Mouse (Mus musculus) midbrain, embryonic 10.5 days (tissue): ENCODE data around the gene Cse1l. TPM values are rescaled to one million over a fixed set of nuclear protein-coding genes. Genes with fewer than 3 reads are reported as not detected.

Experiments
- DNase-seq: peaks from one replicate; pipeline ENCODE4 v3.0.0-alpha.2; 2017; ENCODE audit warnings: low spot score
- H3K27ac ChIP-seq: fragments of 300-500 bp; sonication (generic); replicated peaks from 2 replicates; pipeline ENCODE4 v1.5.1; 2016; ENCODE audit warnings: mild to moderate bottlenecking
- H3K27me3 ChIP-seq: fragments of 300-500 bp; sonication (generic); 2 replicates; pipeline ENCODE4 v1.6.1; 2016; ENCODE audit warnings: low read depth, mild to moderate bottlenecking; ENCODE audit not compliant: poor library complexity, severe bottlenecking
- H3K36me3 ChIP-seq: fragments of 300-500 bp; sonication (generic); 2 replicates; pipeline ENCODE4 v1.6.1; 2016; ENCODE audit warnings: mild to moderate bottlenecking, moderate library complexity
- H3K4me1 ChIP-seq: fragments of 300-500 bp; sonication (generic); 2 replicates; pipeline ENCODE4 v1.6.1; 2016
- H3K4me3 ChIP-seq: fragments of 300-500 bp; sonication (generic); 2 replicates; pipeline ENCODE4 v1.5.1; 2016; ENCODE audit warnings: mild to moderate bottlenecking, moderate library complexity
- H3K9me3 ChIP-seq: fragments of 300-500 bp; sonication (generic); replicated peaks from 2 replicates; pipeline ENCODE4 v1.6.1; 2016; ENCODE audit warnings: mild to moderate bottlenecking
- WGBS: fragments of 180-500 bp; shearing (Covaris S2); methylation state at CpG from one replicate; pipeline ENCODE4 v1.1.7; 2016; 5-methylcytosine and 5-hydroxymethylcytosine counted together
- polyA plus RNA-seq: library from polyadenylated mRNA; unstranded; fragments of >200 nt; fragmentation: Nextera tagmentation; extraction: Ambion mirVana; gene quantifications from 2 replicates; pipeline ENCODE4 v1.2.1, GENCODE M21; 2016

Gene Cse1l
- polyA plus RNA-seq, 1 experiment from 2014 or later = 219 TPM

GRCm38 (mm10) chr2:166950853-166951648, 45.2 kb downstream of the Cse1l start:
- WGBS = 90% methylated on average over 14 of the region's 14 CpGs
- Histone ChIP-seq H3K4me3 (no peak overlapping the region), H3K4me1 (no peaks in the 10 kb centered on the region), H3K36me3 (peaks cover 100% of the 10 kb centered on the region), H3K27me3 (no peaks in the 10 kb centered on the region), H3K9me3 (no peaks in the 10 kb centered on the region), H3K27ac (no peak overlapping the region)
- no peak for DNase-seq

- Histone ChIP-seq H3K4me3 (no peak overlapping the region), H3K36me3 (peaks cover 100% of the 10 kb centered on the region), H3K27me3 (no peaks in the 10 kb centered on the region), H3K9me3 (no peaks in the 10 kb centered on the region), H3K27ac (no peak overlapping the region), H3K4me1 (no peaks in the 10 kb centered on the region)
- WGBS = 85% methylated on average over 6 of the region's 6 CpGs
- DNase-seq = no peak
Observed at GRCm38 (mm10) chr2:166952151-166952550, 46.3 kb downstream of the Cse1l start.

- Histone ChIP-seq H3K36me3 (peaks cover 96% of the 10 kb centered on the region), H3K4me1 (no peaks in the 10 kb centered on the region), H3K27me3 (no peaks in the 10 kb centered on the region), H3K27ac (no peak overlapping the region), H3K4me3 (no peak overlapping the region), H3K9me3 (no peaks in the 10 kb centered on the region)
- DNase-seq = no peak
- 60% methylated on average over 7 of the region's 7 CpGs for WGBS
Observed at GRCm38 (mm10) chr2:166956805-166957204, 51.0 kb downstream of the Cse1l start.

GRCm38 (mm10) chr2:166960648-166961330, 54.9 kb downstream of the Cse1l start:
- no peaks in the 10 kb centered on the region for H3K9me3 ChIP-seq
- H3K27ac ChIP-seq = no peak overlapping the region
- 90% methylated on average over 8 of the region's 8 CpGs for WGBS
- H3K4me1 ChIP-seq = no peaks in the 10 kb centered on the region
- no peak overlapping the region for H3K4me3 ChIP-seq
- no peaks in the 10 kb centered on the region for H3K27me3 ChIP-seq
- DNase-seq = no peak
- peaks cover 73% of the 10 kb centered on the region for H3K36me3 ChIP-seq

GRCm38 (mm10) chr2:166963257-166963656, 57.4 kb downstream of the Cse1l start:
- no peak overlapping the region for H3K27ac ChIP-seq
- no peaks in the 10 kb centered on the region for H3K4me1 ChIP-seq
- H3K9me3 ChIP-seq = no peaks in the 10 kb centered on the region
- peaks cover 48% of the 10 kb centered on the region for H3K36me3 ChIP-seq
- H3K27me3 ChIP-seq = no peaks in the 10 kb centered on the region
- 89% methylated on average over 8 of the region's 8 CpGs for WGBS
- no peak for DNase-seq
- no peak overlapping the region for H3K4me3 ChIP-seq

GRCm38 (mm10) chr2:166964773-166965172, 58.9 kb downstream of the Cse1l start:
- H3K9me3 ChIP-seq = no peaks in the 10 kb centered on the region
- no peak overlapping the region for H3K27ac ChIP-seq
- H3K4me1 ChIP-seq = no peaks in the 10 kb centered on the region
- no peaks in the 10 kb centered on the region for H3K27me3 ChIP-seq
- WGBS = 92% methylated on average over 2 of the region's 2 CpGs
- H3K36me3 ChIP-seq = peaks cover 33% of the 10 kb centered on the region
- H3K4me3 ChIP-seq = no peak overlapping the region
- DNase-seq = no peak

- 84% methylated on average over 1 of the region's 1 CpGs for WGBS
- H3K27me3 ChIP-seq = no peaks in the 10 kb centered on the region
Observed at GRCm38 (mm10) chr2:166973153-166973552, 67.3 kb downstream of the Cse1l start.

GRCm38 (mm10) chr2:166974177-166974872, 68.5 kb downstream of the Cse1l start:
- no peaks in the 10 kb centered on the region for H3K27me3 ChIP-seq
- H3K4me1 ChIP-seq = peaks cover 4% of the 10 kb centered on the region; the same call in 1 of the 2 replicates
- no peak overlapping the region for H3K4me3 ChIP-seq
- no peak overlapping the region for H3K27ac ChIP-seq
- H3K9me3 ChIP-seq = no peaks in the 10 kb centered on the region
- DNase-seq = no peak
- no peaks in the 10 kb centered on the region for H3K36me3 ChIP-seq
- 90% methylated on average over 6 of the region's 6 CpGs for WGBS

More at GRCm38 (mm10) chr2:166973153-166973552, 67.3 kb downstream of the Cse1l start:
- Histone ChIP-seq H3K4me1 (peaks cover 4% of the 10 kb centered on the region; the same call in 1 of the 2 replicates), H3K9me3 (no peaks in the 10 kb centered on the region), H3K27ac (no peak overlapping the region), H3K36me3 (no peaks in the 10 kb centered on the region), H3K4me3 (no peak overlapping the region)
- no peak for DNase-seq

GRCm38 (mm10) chr2:166976356-166976755, 70.5 kb downstream of the Cse1l start:
- Histone ChIP-seq H3K27me3 (no peaks in the 10 kb centered on the region), H3K4me3 (no peak overlapping the region), H3K27ac (no peak overlapping the region), H3K9me3 (no peaks in the 10 kb centered on the region), H3K4me1 (peaks cover 4% of the 10 kb centered on the region; the same call in 1 of the 2 replicates), H3K36me3 (no peaks in the 10 kb centered on the region)
- DNase-seq = no peak
- WGBS = 87% methylated on average over 3 of the region's 3 CpGs

- H3K27me3 ChIP-seq = no peaks in the 10 kb centered on the region
- no peak for DNase-seq
- no peak overlapping the region for H3K4me3 ChIP-seq
- 86% methylated on average over 3 of the region's 3 CpGs for WGBS
- H3K36me3 ChIP-seq = 0 out of 2 replicates have a peak, but pooled peaks cover 5% of the 10 kb centered on the region
- no peak overlapping the region for H3K27ac ChIP-seq
- no peaks in the 10 kb centered on the region for H3K9me3 ChIP-seq
- H3K4me1 ChIP-seq = peaks cover 4% of the 10 kb centered on the region; the same call in 1 of the 2 replicates
Observed at GRCm38 (mm10) chr2:166977490-166977889, 71.7 kb downstream of the Cse1l start.

GRCm38 (mm10) chr2:166980161-166980560, 74.3 kb downstream of the Cse1l start:
- H3K4me1 ChIP-seq = peaks cover 4% of the 10 kb centered on the region; the same call in 1 of the 2 replicates
- H3K27ac ChIP-seq = no peak overlapping the region
- DNase-seq = no peak
- 91% methylated on average over 2 of the region's 2 CpGs for WGBS
- H3K4me3 ChIP-seq = no peak overlapping the region
- no peaks in the 10 kb centered on the region; the same call in 1 of the 2 replicates for H3K9me3 ChIP-seq
- H3K27me3 ChIP-seq = no peaks in the 10 kb centered on the region
- H3K36me3 ChIP-seq = peaks cover 23% of the 10 kb centered on the region

GRCm38 (mm10) chr2:166983351-166983894, 77.6 kb downstream of the Cse1l start:
- no peak overlapping the region for H3K27ac ChIP-seq
- no peaks in the 10 kb centered on the region; the same call in 1 of the 2 replicates for H3K9me3 ChIP-seq
- H3K4me1 ChIP-seq = no peaks in the 10 kb centered on the region
- no peak overlapping the region for H3K4me3 ChIP-seq
- DNase-seq = no peak
- WGBS = 88% methylated on average over 4 of the region's 4 CpGs
- H3K27me3 ChIP-seq = no peaks in the 10 kb centered on the region
- H3K36me3 ChIP-seq = peaks cover 23% of the 10 kb centered on the region
